Comparison of ENCODE assay signal across 28 mouse cellular contexts in the genomic region with DNA sequence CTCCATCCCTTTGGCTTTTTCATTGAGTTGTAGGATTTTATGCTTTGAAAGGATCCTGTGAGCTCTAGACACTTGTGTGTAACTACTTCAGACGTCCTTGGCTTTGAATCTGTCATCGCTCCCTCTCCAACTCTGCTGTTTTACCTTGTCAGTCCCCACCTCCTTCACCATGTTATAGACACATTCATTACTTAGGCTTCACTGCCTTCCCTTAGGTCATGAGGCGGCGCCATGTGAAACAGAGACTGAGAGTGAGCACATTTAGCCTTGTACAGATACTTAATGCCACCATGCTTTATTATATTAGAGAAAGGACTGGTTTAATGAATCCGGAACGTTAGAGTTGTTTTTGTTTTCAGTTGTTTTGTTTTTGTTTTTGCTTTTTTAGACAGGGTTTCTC. TPM values are rescaled to one million over a fixed set of nuclear protein-coding genes. Genes with fewer than 3 reads are reported as not detected.
"Had no signal": no experiment of that assay in that cellular context is flagged by ENCODE, and none has a peak within 500 bp of the region (broad histone marks: within the 10 kb centered on the region; RNA-seq: fewer than 3 reads in every experiment).

No protein-coding gene starts in this region.

- H3K4me1 ChIP-seq: midbrain, embryonic 15.5 days; neural tube, embryonic 12.5 days; neural tube, embryonic 15.5 days had no signal

- H3K36me3 ChIP-seq: midbrain, embryonic 12.5 days; midbrain, embryonic 15.5 days; neural tube, embryonic 12.5 days; neural tube, embryonic 15.5 days had no signal

- H3K4me3 ChIP-seq: limb, embryonic 12.5 days; limb, embryonic 15.5 days; midbrain, embryonic 12.5 days; midbrain, embryonic 15.5 days; neural tube, embryonic 12.5 days; neural tube, embryonic 15.5 days had no signal

- ATAC-seq: liver, postnatal 0 days; midbrain, embryonic 15.5 days had no signal

- H3K9me3 ChIP-seq: limb, embryonic 12.5 days; limb, embryonic 15.5 days; midbrain, embryonic 12.5 days; midbrain, embryonic 15.5 days; neural tube, embryonic 12.5 days; neural tube, embryonic 15.5 days had no signal

- DNase-seq: kidney, adult 2 months; kidney, postnatal 25 days; left cerebral cortex, postnatal 4 days; liver, postnatal 0 days; lung, embryonic 14.5 days; right cerebral cortex, adult 18-20 months; right cerebral cortex, postnatal 14 days; right cerebral cortex, postnatal 4 days; thymus, adult 18-20 months; thymus, postnatal 36 days had no signal

- H3K27ac ChIP-seq: kidney, postnatal 0 days; limb, embryonic 12.5 days; limb, embryonic 15.5 days; liver, embryonic 14.5 days; macrophage; midbrain, embryonic 12.5 days; midbrain, embryonic 15.5 days; neural tube, embryonic 12.5 days; neural tube, embryonic 15.5 days; stomach, postnatal 0 days had no signal

- H3K9ac ChIP-seq: limb, embryonic 12.5 days; limb, embryonic 15.5 days; liver, embryonic 14.5 days; liver, postnatal 0 days; lung, embryonic 14.5 days; midbrain, embryonic 12.5 days; midbrain, embryonic 15.5 days; neural tube, embryonic 12.5 days; neural tube, embryonic 15.5 days had no signal

- H3K4me2 ChIP-seq: limb, embryonic 12.5 days; limb, embryonic 15.5 days; liver, embryonic 11.5 days; lung, embryonic 14.5 days; midbrain, embryonic 12.5 days; midbrain, embryonic 15.5 days; neural tube, embryonic 12.5 days; neural tube, embryonic 15.5 days had no signal

- H3K27me3 ChIP-seq: limb, embryonic 12.5 days; limb, embryonic 15.5 days; midbrain, embryonic 12.5 days; midbrain, embryonic 15.5 days; neural tube, embryonic 12.5 days; neural tube, embryonic 15.5 days had no signal

RNA-seq across cellular contexts. Expression of gene 1700034J05Rik, which starts 17.8 kb away (rescaled TPM):
- total RNA-seq: layer of hippocampus, adult 8-10 months; layer of hippocampus, postnatal 14 days; left cerebral cortex, adult 8-10 months; left cerebral cortex, postnatal 14 days; left cerebral cortex, postnatal 4 days; megakaryocyte, adult 5-6 weeks had no signal
- polyA plus RNA-seq: kidney, adult 2 months; large intestine, adult 2 months; liver, embryonic 14.5 days; macrophage; midbrain, embryonic 15.5 days; neural tube, embryonic 15.5 days; stomach, postnatal 0 days; urinary bladder, adult 2 months had no signal
